In the genomic region with DNA sequence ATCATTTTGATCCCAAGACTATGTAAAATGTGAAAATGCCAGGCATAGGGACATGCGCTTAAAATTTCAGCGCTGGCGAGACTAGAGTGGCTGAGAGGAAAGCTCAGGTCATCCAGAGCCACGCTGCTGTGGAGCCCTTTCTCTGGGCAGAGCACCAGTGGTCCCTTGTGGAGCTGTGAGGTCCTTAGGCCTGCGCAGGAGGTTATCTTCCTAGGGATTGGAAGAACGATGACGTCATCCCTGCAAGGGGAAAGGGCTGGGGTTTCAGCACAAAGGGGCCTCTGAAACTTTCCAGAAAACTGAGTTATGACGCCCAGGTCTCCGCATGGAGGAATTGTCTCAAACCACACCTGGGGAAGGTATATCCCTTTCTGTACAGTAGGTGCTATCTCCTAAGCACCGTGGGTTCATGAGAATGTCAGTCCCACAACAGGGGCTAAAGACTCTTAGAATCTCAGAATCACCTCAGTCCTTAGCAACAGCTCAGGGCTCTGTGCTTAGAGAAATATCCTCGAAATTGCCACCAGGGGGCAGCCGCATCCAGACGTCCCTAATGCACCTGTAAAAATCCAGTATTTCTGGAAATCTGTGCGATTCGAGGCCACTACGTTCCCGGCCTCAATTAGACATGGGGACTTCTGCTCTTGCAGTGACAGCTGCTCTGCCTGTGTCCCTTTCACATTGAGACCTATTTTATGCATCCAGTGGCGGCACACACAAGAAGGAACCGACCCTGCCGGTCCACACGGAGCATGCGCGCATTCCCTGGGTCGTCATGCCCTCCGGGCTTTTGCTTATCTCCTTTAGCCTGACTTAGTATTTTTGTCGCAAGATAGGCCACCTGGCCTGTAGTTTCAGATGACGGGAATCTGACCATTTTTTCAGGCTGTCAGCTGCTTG, we compare ENCODE assay signal across 8 mouse cellular contexts. TPM values are rescaled to one million over a fixed set of nuclear protein-coding genes. Genes with fewer than 3 reads are reported as not detected.
DNase-seq lines count a peak whose midpoint lies in the region; ATAC-seq lines count a peak whose summit lies in the region.

No protein-coding gene starts in this region.

- no peaks in the 10 kb centered on the region for H3K27me3 ChIP-seq in forebrain, embryonic 15.5 days
- H3K27me3 ChIP-seq in hindbrain, embryonic 11.5 days (ENCODE audit: control insufficient read depth, insufficient read depth, low read length), result no peaks in the 10 kb centered on the region

- peaks cover 4% of the 10 kb centered on the region; the same call in 1 of the 2 replicates for H3K4me1 ChIP-seq in forebrain, embryonic 15.5 days
- 0 out of 2 replicates have a peak, but pooled peaks cover 9% of the 10 kb centered on the region for H3K4me1 ChIP-seq in hindbrain, embryonic 11.5 days (replicated peaks; ENCODE audit: control insufficient read depth, insufficient read depth, low read length)

- peak overlapping the region; percentile 33 for H3K4me3 ChIP-seq in forebrain, embryonic 15.5 days
- peak overlapping the region; percentile 23 for H3K4me3 ChIP-seq in hindbrain, embryonic 11.5 days (ENCODE audit: low read depth, low read length)

- H3K9ac ChIP-seq in forebrain, embryonic 15.5 days (replicated peaks), result no peak overlapping the region
- H3K9ac ChIP-seq in hindbrain, embryonic 11.5 days (ENCODE audit: low read depth, low read length), result no peak overlapping the region

- no peaks in the 10 kb centered on the region for H3K9me3 ChIP-seq in forebrain, embryonic 15.5 days
- H3K9me3 ChIP-seq in hindbrain, embryonic 11.5 days (ENCODE audit: control insufficient read depth, low read length), result no peaks in the 10 kb centered on the region

- WGBS in forebrain, embryonic 15.5 days, result 30% methylated on average over 27 of the region's 27 CpGs
- 28% methylated on average over 27 of the region's 27 CpGs for WGBS in hindbrain, embryonic 11.5 days

- no peaks in the 10 kb centered on the region for H3K36me3 ChIP-seq in forebrain, embryonic 15.5 days
- H3K36me3 ChIP-seq in hindbrain, embryonic 11.5 days (ENCODE audit: control insufficient read depth, insufficient read depth, low read length), result no peaks in the 10 kb centered on the region

- H3K4me2 ChIP-seq in forebrain, embryonic 15.5 days (replicated peaks), result peak overlapping the region; percentile 47
- H3K4me2 ChIP-seq in hindbrain, embryonic 11.5 days (replicated peaks; ENCODE audit: low read depth, low read length), result peak overlapping the region; percentile 35

- H3K27ac ChIP-seq in forebrain, embryonic 15.5 days (replicated peaks), result no peak overlapping the region
- H3K27ac ChIP-seq in hindbrain, embryonic 11.5 days (ENCODE audit: low read depth, low read length), result no peak overlapping the region

- DNase-seq in Muller cell, postnatal 12 days (ENCODE audit: inconsistent ontology term), result peak; percentile 77
- peak; percentile 58 for DNase-seq in cerebellum, adult 11-12 months
- DNase-seq in hindbrain, embryonic 11.5 days (ENCODE audit: low spot score), result peak; percentile 86
- peak; percentile 20 for DNase-seq in layer of hippocampus, adult 9-11 months
- DNase-seq in lung, postnatal 14 days, result peak; percentile 76
- peak; percentile 56 for DNase-seq in retina, adult 2 months (ENCODE audit: low read depth, low spot score)
- peak; percentile 77 for DNase-seq in urinary bladder, postnatal 14 days (ENCODE audit: low spot score)

- peak; percentile 76 for ATAC-seq in forebrain, embryonic 15.5 days (replicated peaks)
- ATAC-seq in hindbrain, embryonic 11.5 days (ENCODE audit: low FRiP score), result peak; percentile 73

RNA-seq across cellular contexts. Expression of a gene that starts 18.4 kb away (rescaled TPM):
- polyA plus RNA-seq in forebrain, embryonic 15.5 days (2015; fragmentation: Nextera tagmentation; extraction: Ambion mirVana), result 0.33 TPM in 1 of 2 replicates, not detected in the other
- 0.32 and 0.66 TPM in 2 replicates for polyA plus RNA-seq in hindbrain, embryonic 11.5 days (2014; fragmentation: Nextera tagmentation; extraction: Ambion mirVana)

RNA-seq across cellular contexts. Expression of a gene that starts 19.6 kb away (rescaled TPM):
- polyA plus RNA-seq in forebrain, embryonic 15.5 days (2015; fragmentation: Nextera tagmentation; extraction: Ambion mirVana), result 0.17 TPM in 1 of 2 replicates, not detected in the other
- not detected in 2 replicates for polyA plus RNA-seq in hindbrain, embryonic 11.5 days (2014; fragmentation: Nextera tagmentation; extraction: Ambion mirVana)

RNA-seq across cellular contexts. Expression of a gene that starts 39.8 kb away (rescaled TPM):
- polyA plus RNA-seq in forebrain, embryonic 15.5 days (2015; fragmentation: Nextera tagmentation; extraction: Ambion mirVana), result 92.6 and 107 TPM in 2 replicates
- 112 and 121 TPM in 2 replicates for polyA plus RNA-seq in hindbrain, embryonic 11.5 days (2014; fragmentation: Nextera tagmentation; extraction: Ambion mirVana)

RNA-seq across cellular contexts. Expression of a gene that starts 48.7 kb away (rescaled TPM):
- 11.5 and 23.2 TPM in 2 replicates for polyA plus RNA-seq in forebrain, embryonic 15.5 days (2015; fragmentation: Nextera tagmentation; extraction: Ambion mirVana)
- 14.7 and 23.1 TPM in 2 replicates for polyA plus RNA-seq in hindbrain, embryonic 11.5 days (2014; fragmentation: Nextera tagmentation; extraction: Ambion mirVana)

Comparison
In these comparisons a context has a peak if more than half of its experiments do, and no peak if none do; other contexts are left out.
1. DNase-seq: peak in every context shown above with its lines; median percentile 86 in hindbrain, embryonic 11.5 days; 77 in Muller cell, postnatal 12 days; 77 in urinary bladder, postnatal 14 days; 76 in lung, postnatal 14 days; 58 in cerebellum, adult 11-12 months; 56 in retina, adult 2 months; 20 in layer of hippocampus, adult 9-11 months.